Mouse (Mus musculus) liver, adult 2 months (tissue): ENCODE data around the gene Spg21. TPM values are rescaled to one million over a fixed set of nuclear protein-coding genes. Genes with fewer than 3 reads are reported as not detected.
A peak's percentile ranks its signal among the peaks of the same experiment; 100 is the strongest.

ENCODE experiments used
- DNase-seq: peaks from one replicate; pipeline ENCODE4 v3.0.0-alpha.2; 2011; ENCODE audit warnings: low read depth, low spot score; ENCODE audit errors: extremely low read depth
- H3K27ac ChIP-seq: fragments of 200-500 bp; replicated peaks from 2 replicates; pipeline ENCODE4 v1.5.1; 2012; ENCODE audit warnings: low read depth, mild to moderate bottlenecking, control low read depth, inconsistent platforms, low read length; ENCODE audit not compliant: insufficient read depth
- H3K27me3 ChIP-seq: fragments of 200-500 bp; 2 replicates; pipeline ENCODE4 v1.6.1; 2012; ENCODE audit warnings: mild to moderate bottlenecking, moderate library complexity, low read length, inconsistent platforms; ENCODE audit not compliant: control insufficient read depth, insufficient read depth
- H3K36me3 ChIP-seq: fragments of 200-500 bp; 2 replicates; pipeline ENCODE4 v1.6.1; 2012; ENCODE audit warnings: low read length, inconsistent platforms; ENCODE audit not compliant: control insufficient read depth, insufficient read depth
- H3K4me1 ChIP-seq: fragments of 200-500 bp; 2 replicates; pipeline ENCODE4 v1.6.1; 2011; ENCODE audit warnings: low read length; ENCODE audit not compliant: control insufficient read depth, insufficient read depth
- H3K4me3 ChIP-seq: fragments of 200-500 bp; 2 replicates; pipeline ENCODE4 v1.5.1; 2011; ENCODE audit warnings: low read depth, mild to moderate bottlenecking, control low read depth, low read length, moderate library complexity; ENCODE audit not compliant: insufficient read depth
- H3K79me2 ChIP-seq: fragments of 200-500 bp; 2 replicates; pipeline ENCODE4 v1.6.1; 2012; ENCODE audit warnings: inconsistent platforms, mild to moderate bottlenecking, low read length, moderate library complexity; ENCODE audit not compliant: control insufficient read depth, insufficient read depth
- H3K9ac ChIP-seq: fragments of 200-500 bp; 2 replicates; pipeline ENCODE4 v1.6.1; 2012; ENCODE audit warnings: low read depth, mild to moderate bottlenecking, control low read depth, inconsistent platforms, low read length
- CTCF ChIP-seq: fragments of 200-500 bp; IDR thresholded peaks from 2 replicates; pipeline ENCODE4 v1.5.1; 2011; ENCODE audit warnings: low read depth, low read length, control low read depth
- POLR2A ChIP-seq: fragments of 200-500 bp; IDR thresholded peaks from 2 replicates; pipeline ENCODE4 v1.6.1; 2011; ENCODE audit warnings: low read length, control low read depth; ENCODE audit not compliant: insufficient read depth; ENCODE audit errors: extremely low read depth
- WGBS: fragments of 180-500 bp; shearing (Covaris S2); methylation state at CpG from one replicate; pipeline ENCODE4 v1.1.7; 2018; 5-methylcytosine and 5-hydroxymethylcytosine counted together
- polyA plus RNA-seq: library from polyadenylated mRNA; depleted of rRNA; stranded (reverse); fragments of >200 nt; gene quantifications from 2 replicates; pipeline ENCODE4 v1.2.3, GENCODE M21; 2012
- total RNA-seq: library from RNA; depleted of rRNA; stranded (reverse); fragments of >200 nt; gene quantifications from 2 replicates; pipeline ENCODE4 v1.2.3, GENCODE M21; 2014

Spg21 gene
- total and polyA plus RNA-seq, 2 experiments = 10.7 to 20.0 TPM

- Histone ChIP-seq H3K4me1 (no peaks in the 10 kb centered on the region), H3K36me3 (no peaks in the 10 kb centered on the region), H3K9ac (no peak within 1 kb of the TSS), H3K27ac (no peak within 1 kb of the TSS), H3K79me2 (no peaks in the 10 kb centered on the region), H3K27me3 (no peaks in the 10 kb centered on the region), H3K4me3 (no peak within 1 kb of the TSS)
- no peak for DNase-seq
- 17% methylated on average over 25 of the region's 25 CpGs for WGBS
- no peak for TF ChIP-seq POLR2A
- TF ChIP-seq CTCF = no peak
Measured at GRCm38 (mm10) chr9:65519807-65520504, 59.2 kb downstream of the Spg21 start, which contains the start of gene Ankdd1a. Ankdd1a (minus strand) TSS chr9:65520193.

- TF ChIP-seq POLR2A (no peak), CTCF (no peak)
- Histone ChIP-seq H3K79me2 (no peaks in the 10 kb centered on the region), H3K9ac (no peak overlapping the region), H3K4me3 (no peak overlapping the region), H3K4me1 (no peaks in the 10 kb centered on the region), H3K36me3 (no peaks in the 10 kb centered on the region), H3K27ac (no peak overlapping the region), H3K27me3 (no peaks in the 10 kb centered on the region)
- 31% methylated on average over 11 of the region's 11 CpGs for WGBS
- no peak for DNase-seq
Measured at GRCm38 (mm10) chr9:65520505-65520876, 59.7 kb downstream of the Spg21 start.

- no peak overlapping the region for H3K4me3 ChIP-seq
- no peaks in the 10 kb centered on the region for H3K27me3 ChIP-seq
- H3K4me1 ChIP-seq = no peaks in the 10 kb centered on the region
- WGBS = 27% methylated on average over 14 of the region's 14 CpGs
- H3K36me3 ChIP-seq = no peaks in the 10 kb centered on the region
- peak; percentile 68 for DNase-seq
- no peaks in the 10 kb centered on the region for H3K79me2 ChIP-seq
- TF ChIP-seq CTCF (peak; percentile 99), POLR2A (no peak)
- no peak overlapping the region for H3K27ac ChIP-seq
- H3K9ac ChIP-seq = no peak overlapping the region
Measured at GRCm38 (mm10) chr9:65523611-65524364, 63.0 kb downstream of the Spg21 start.

GRCm38 (mm10) chr9:65525445-65526195, 64.9 kb downstream of the Spg21 start:
- Histone ChIP-seq H3K4me1 (no peaks in the 10 kb centered on the region), H3K27ac (no peak overlapping the region)
- DNase-seq = no peak

GRCm38 (mm10) chr9:65528417-65529038, 67.8 kb downstream of the Spg21 start:
- Histone ChIP-seq H3K9ac (no peak overlapping the region), H3K27ac (no peak overlapping the region), H3K27me3 (no peaks in the 10 kb centered on the region), H3K79me2 (no peaks in the 10 kb centered on the region), H3K4me1 (no peaks in the 10 kb centered on the region), H3K4me3 (no peak overlapping the region), H3K36me3 (no peaks in the 10 kb centered on the region)
- WGBS = 75% methylated on average over 6 of the region's 6 CpGs
- TF ChIP-seq CTCF = no peak
- no peak for TF ChIP-seq POLR2A
- DNase-seq = no peak

More at GRCm38 (mm10) chr9:65525445-65526195, 64.9 kb downstream of the Spg21 start:
- H3K27me3 ChIP-seq = no peaks in the 10 kb centered on the region
- no peak overlapping the region for H3K9ac ChIP-seq
- H3K36me3 ChIP-seq = no peaks in the 10 kb centered on the region
- WGBS = 83% methylated on average over 10 of the region's 10 CpGs
- H3K4me3 ChIP-seq = no peak overlapping the region
- no peak for TF ChIP-seq CTCF
- no peak for TF ChIP-seq POLR2A
- H3K79me2 ChIP-seq = no peaks in the 10 kb centered on the region
